Mouse (Mus musculus) kidney, postnatal 10 days (tissue): ENCODE data around the gene Gm4513.
"Not testable (repeated sequence)": the region's sequence is repeated elsewhere in the genome, so short reads cannot be mapped to it uniquely, and the experiment has no call there.

Experiments
- DNase-seq: peaks from one replicate; pipeline ENCODE4 v3.0.0; 2021; ENCODE audit warnings: mixed read lengths

The Gm4513 gene

DNA sequence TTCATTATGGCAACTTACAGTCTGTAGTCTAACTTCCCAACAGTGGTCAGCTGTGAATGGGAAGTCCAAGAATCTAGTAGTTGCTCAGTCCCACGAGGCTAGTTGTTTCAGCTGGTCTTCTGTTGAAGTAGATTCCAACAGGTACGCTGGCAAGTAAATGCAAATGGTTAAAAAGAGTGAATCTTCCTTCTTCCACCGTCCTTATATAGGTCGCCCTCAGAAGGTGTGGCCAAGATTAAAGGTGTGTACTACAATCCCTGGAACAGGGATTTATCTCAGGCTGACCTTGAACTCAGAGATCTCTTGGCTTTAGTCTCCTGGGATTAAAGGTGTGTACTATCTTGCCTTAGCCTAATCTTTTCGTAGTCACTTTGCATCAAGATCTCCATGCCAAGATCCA, at the start of gene Gm4513:
Gm4513 (minus strand) TSS at position 101 of the 400 bp plus-strand sequence.
- not testable (repeated sequence) for DNase-seq

DNA sequence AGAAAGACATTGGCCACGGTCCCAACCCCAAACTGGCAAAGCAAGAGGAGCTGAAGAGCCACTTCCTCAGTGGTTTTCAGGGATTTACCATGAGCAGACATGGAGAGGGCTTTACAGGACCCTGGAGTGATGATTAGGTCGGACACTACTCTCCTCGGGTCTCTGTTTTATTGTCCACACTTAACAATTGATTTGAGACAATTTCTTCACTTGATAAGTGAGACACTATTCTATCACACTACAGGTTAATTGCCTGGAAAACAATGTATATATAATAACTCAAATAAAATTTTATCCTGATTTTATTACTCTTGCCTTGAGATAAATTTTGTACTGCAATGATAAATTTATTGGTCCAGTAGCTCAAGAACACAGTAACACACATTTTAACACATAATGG, 22.7 kb downstream of the Gm4513 start, which contains the start of gene Gm4141:
Gm4141 (minus strand) TSS at position 101 of the 400 bp plus-strand sequence.
- DNase-seq = not testable (repeated sequence)

DNA sequence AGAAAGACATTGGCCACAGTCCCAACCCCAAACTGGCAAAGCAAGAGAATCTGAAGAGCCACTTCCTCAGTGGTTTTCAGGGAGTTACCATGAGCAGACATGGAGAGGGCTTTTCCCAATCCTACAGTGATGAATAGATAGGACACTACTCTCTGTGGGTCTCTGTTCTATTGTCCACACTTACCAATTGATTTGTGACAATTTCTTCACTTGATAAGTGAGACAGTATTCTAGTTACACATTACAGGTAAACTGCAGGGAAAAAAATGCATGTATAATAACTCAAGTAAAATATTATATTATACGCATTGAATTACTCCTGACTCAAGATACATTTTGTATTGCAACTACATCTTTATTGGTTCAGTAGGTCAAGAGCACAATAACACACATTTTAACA, 53.2 kb downstream of the Gm4513 start, which contains the start of gene Gm5726:
Gm5726 (minus strand) TSS at position 101 of the 400 bp plus-strand sequence.
- not testable (repeated sequence) for DNase-seq
